Mouse (Mus musculus) kidney, postnatal 0 days (tissue): Measurements from ENCODE around the gene Supt16. TPM values are rescaled to one million over a fixed set of nuclear protein-coding genes. Genes with fewer than 3 reads are reported as not detected.

ENCODE experiments used
- ATAC-seq: fragments of 200-750 bp; cut with Nextera tagmentation; replicated peaks from 2 replicates; pipeline ENCODE4 v1.8.0; 2017; ENCODE audit warnings: low read depth, moderate number of reproducible peaks, moderate TSS enrichment, moderate library complexity; ENCODE audit not compliant: low FRiP score
- DNase-seq: peaks from one replicate; pipeline ENCODE4 v3.0.0-alpha.2; 2016; ENCODE audit warnings: low spot score
- H3K27ac ChIP-seq: fragments of 300-500 bp; sonication (generic); 2 replicates; pipeline ENCODE4 v1.5.1; 2014; ENCODE audit warnings: mild to moderate bottlenecking
- H3K27me3 ChIP-seq: fragments of 300-500 bp; sonication (generic); 2 replicates; pipeline ENCODE4 v1.6.1; 2014; ENCODE audit warnings: low read length, mixed read lengths; ENCODE audit not compliant: insufficient read depth
- H3K36me3 ChIP-seq: fragments of 300-500 bp; sonication (generic); 2 replicates; pipeline ENCODE4 v1.6.1; 2014; ENCODE audit warnings: low read length, mixed read lengths; ENCODE audit not compliant: insufficient read depth
- H3K4me1 ChIP-seq: fragments of 300-500 bp; sonication (generic); replicated peaks from 2 replicates; pipeline ENCODE4 v1.6.1; 2014; ENCODE audit warnings: antibody characterized with exemption, low read length, mixed read lengths; ENCODE audit not compliant: insufficient read depth
- H3K4me2 ChIP-seq: fragments of 300-500 bp; sonication (generic); 2 replicates; pipeline ENCODE4 v1.6.1; 2014; ENCODE audit warnings: mild to moderate bottlenecking, low read length, moderate library complexity, mixed read lengths
- H3K4me3 ChIP-seq: fragments of 300-500 bp; sonication (generic); replicated peaks from 2 replicates; pipeline ENCODE4 v1.5.1; 2014; ENCODE audit warnings: low read depth, low read length
- H3K9ac ChIP-seq: fragments of 300-500 bp; sonication (generic); 2 replicates; pipeline ENCODE4 v1.6.1; 2014; ENCODE audit warnings: low read depth, low read length
- H3K9me3 ChIP-seq: fragments of 300-500 bp; sonication (generic); replicated peaks from 2 replicates; pipeline ENCODE4 v1.6.1; 2016; ENCODE audit warnings: low read length, inconsistent platforms, mixed read lengths
- CTCF ChIP-seq: IDR thresholded peaks from 2 replicates; pipeline ENCODE4 v1.5.1; 2016; ENCODE audit warnings: antibody characterized with exemption, low read depth, mild to moderate bottlenecking, moderate library complexity
- WGBS: fragments of 180-500 bp; shearing (Covaris S2); extraction: QIAGEN DNeasy Blood & Tissue Kit; methylation state at CpG from one replicate; pipeline ENCODE4 v1.1.7; 2014; 5-methylcytosine and 5-hydroxymethylcytosine counted together
- polyA plus RNA-seq: library from polyadenylated mRNA; unstranded; fragments of >200 nt; fragmentation: Nextera tagmentation; extraction: Ambion mirVana; gene quantifications from 2 replicates; pipeline ENCODE4 v1.2.1, GENCODE M21; 2015

The Supt16 gene
- polyA plus RNA-seq, 1 experiment from 2014 or later = 38.5 TPM

GRCm38 (mm10) chr14:52152613-52153012 lies 44.6 kb downstream of the Supt16 start:
- WGBS = 48% methylated on average over 3 of the region's 3 CpGs
- ATAC-seq = no peak

GRCm38 (mm10) chr14:52152179-52152578 lies 45.0 kb downstream of the Supt16 start:
- H3K4me1 ChIP-seq = no peaks in the 10 kb centered on the region
- H3K27me3 ChIP-seq = no peaks in the 10 kb centered on the region
- ATAC-seq = no peak
- WGBS = 44% methylated on average over 7 of the region's 7 CpGs
- H3K9ac ChIP-seq = no peak overlapping the region
- no peak overlapping the region for H3K4me2 ChIP-seq
- no peaks in the 10 kb centered on the region for H3K36me3 ChIP-seq
- no peak for TF ChIP-seq CTCF
- no peak overlapping the region for H3K27ac ChIP-seq
- DNase-seq = no peak
- no peaks in the 10 kb centered on the region for H3K9me3 ChIP-seq
- no peak overlapping the region for H3K4me3 ChIP-seq

More at GRCm38 (mm10) chr14:52152613-52153012, 44.6 kb downstream of the Supt16 start:
- no peak overlapping the region for H3K27ac ChIP-seq
- TF ChIP-seq CTCF = no peak
- no peaks in the 10 kb centered on the region for H3K36me3 ChIP-seq
- no peaks in the 10 kb centered on the region for H3K4me1 ChIP-seq
- H3K4me2 ChIP-seq = no peak overlapping the region
- H3K4me3 ChIP-seq = no peak overlapping the region
- no peaks in the 10 kb centered on the region for H3K27me3 ChIP-seq
- no peak overlapping the region for H3K9ac ChIP-seq
- H3K9me3 ChIP-seq = no peaks in the 10 kb centered on the region
- DNase-seq = no peak

- no peak overlapping the region for H3K27ac ChIP-seq
- H3K9ac ChIP-seq = no peak overlapping the region
- no peaks in the 10 kb centered on the region for H3K27me3 ChIP-seq
- H3K4me2 ChIP-seq = no peak overlapping the region
- no peaks in the 10 kb centered on the region for H3K36me3 ChIP-seq
- ATAC-seq = no peak
- no peaks in the 10 kb centered on the region for H3K4me1 ChIP-seq
- DNase-seq = no peak
- H3K9me3 ChIP-seq = no peaks in the 10 kb centered on the region
- 64% methylated on average over 4 of the region's 4 CpGs for WGBS
- H3K4me3 ChIP-seq = no peak overlapping the region
- no peak for TF ChIP-seq CTCF
Observed at GRCm38 (mm10) chr14:52149888-52150287, 47.3 kb downstream of the Supt16 start.

GRCm38 (mm10) chr14:52146540-52146939 lies 50.7 kb downstream of the Supt16 start:
- no peak overlapping the region for H3K27ac ChIP-seq
- no peak overlapping the region for H3K4me3 ChIP-seq
- H3K27me3 ChIP-seq = no peaks in the 10 kb centered on the region
- no peaks in the 10 kb centered on the region for H3K4me1 ChIP-seq
- H3K4me2 ChIP-seq = no peak overlapping the region
- no peak overlapping the region for H3K9ac ChIP-seq
- whole genome bisulfite sequencing = 68% methylated on average over 4 of the region's 4 CpGs
- DNase-seq (peak; percentile 16), ATAC-seq (no peak)
- TF ChIP-seq CTCF = peak; percentile 61
- no peaks in the 10 kb centered on the region for H3K36me3 ChIP-seq
- H3K9me3 ChIP-seq = no peaks in the 10 kb centered on the region

GRCm38 (mm10) chr14:52144165-52144564 lies 53.1 kb downstream of the Supt16 start:
- 82% methylated on average over 4 of the region's 4 CpGs for WGBS
- DNase-seq = no peak
- no peak overlapping the region for H3K9ac ChIP-seq

GRCm38 (mm10) chr14:52141445-52142127 lies 55.6 kb downstream of the Supt16 start:
- 61% methylated on average over 16 of the region's 16 CpGs for WGBS
- H3K27me3 ChIP-seq = no peaks in the 10 kb centered on the region
- no peak overlapping the region for H3K27ac ChIP-seq
- ATAC-seq = no peak; the same call in 1 of the 2 replicates
- no peaks in the 10 kb centered on the region for H3K9me3 ChIP-seq
- no peak overlapping the region for H3K9ac ChIP-seq
- H3K4me3 ChIP-seq = no peak overlapping the region
- no peak for DNase-seq
- H3K4me1 ChIP-seq = peaks cover 7% of the 10 kb centered on the region; the same call in 1 of the 2 replicates
- no peaks in the 10 kb centered on the region for H3K36me3 ChIP-seq
- peak overlapping the region; percentile 41; the same call in 1 of the 2 replicates for H3K4me2 ChIP-seq
- TF ChIP-seq CTCF = no peak

More at GRCm38 (mm10) chr14:52144165-52144564, 53.1 kb downstream of the Supt16 start:
- H3K4me1 ChIP-seq = peaks cover 7% of the 10 kb centered on the region; the same call in 1 of the 2 replicates
- H3K27me3 ChIP-seq = no peaks in the 10 kb centered on the region
- no peaks in the 10 kb centered on the region for H3K9me3 ChIP-seq
- no peaks in the 10 kb centered on the region for H3K36me3 ChIP-seq
- no peak overlapping the region for H3K4me2 ChIP-seq
- H3K27ac ChIP-seq = no peak overlapping the region
- ATAC-seq = no peak
- H3K4me3 ChIP-seq = no peak overlapping the region
- TF ChIP-seq CTCF = no peak
